Mouse (Mus musculus) adrenal gland, postnatal 10 days (tissue): Measurements from ENCODE around the gene Rerg. TPM values are rescaled to one million over a fixed set of nuclear protein-coding genes. Genes with fewer than 3 reads are reported as not detected.
A peak's percentile ranks its signal among the peaks of the same experiment; 100 is the strongest.

Experiments used
- DNase-seq: peaks from one replicate; pipeline ENCODE4 v3.0.0; 2021; ENCODE audit warnings: mixed read lengths
- long read RNA-seq, 2 experiments: library from polyadenylated mRNA; stranded (forward); transcript quantifications; one replicate each; pipeline ENCODE4 v2.0.0; 2021
- total RNA-seq, 2 experiments: library from RNA; stranded (reverse); gene quantifications; 2 replicates each; pipeline ENCODE4 v1.2.3; 2021

Gene Rerg
- total RNA-seq = 10 to 100 TPM; 81.0 to 82.3 TPM
- long read RNA-seq, experiment 1, transcript Rerg-202 (5 exons, 2,262 nt) = major isoform, 152 of 169 reads
- long read RNA-seq, experiment 1, partial matches to known transcripts = 0 of 169 reads
- long read RNA-seq, experiment 1, other reads (novel, unspliced or antisense) = 11 of 169 reads
- long read RNA-seq, experiment 2, transcript Rerg-202 (5 exons, 2,262 nt) = major isoform, 65 of 76 reads
- long read RNA-seq, experiment 2, partial matches to known transcripts = 0 of 76 reads
- long read RNA-seq, experiment 2, other reads (novel, unspliced or antisense) = 10 of 76 reads

GRCm38 (mm10) chr6:137170226-137170625, at the start of gene Rerg:
Gene Rerg (minus strand): TSS chr6:137170497.
- DNase-seq = no peak

- DNase-seq = no peak
Observed at GRCm38 (mm10) chr6:137217841-137218463, 47.7 kb upstream of the Rerg start.

GRCm38 (mm10) chr6:137211441-137211840, 41.1 kb upstream of the Rerg start:
- no peak for DNase-seq

- DNase-seq = no peak
Observed at GRCm38 (mm10) chr6:137210991-137211390, 40.7 kb upstream of the Rerg start.

- peak; percentile 38 for DNase-seq
Observed at GRCm38 (mm10) chr6:137209992-137210391, 39.7 kb upstream of the Rerg start.

- no peak for DNase-seq
Observed at GRCm38 (mm10) chr6:137207126-137207525, 36.8 kb upstream of the Rerg start.

- DNase-seq = no peak
Observed at GRCm38 (mm10) chr6:137205662-137206400, 35.5 kb upstream of the Rerg start.

- no peak for DNase-seq
Observed at GRCm38 (mm10) chr6:137202661-137203060, 32.4 kb upstream of the Rerg start.

- no peak for DNase-seq
Observed at GRCm38 (mm10) chr6:137201578-137201977, 31.3 kb upstream of the Rerg start.

- no peak for DNase-seq
Observed at GRCm38 (mm10) chr6:137201166-137201565, 30.9 kb upstream of the Rerg start.

GRCm38 (mm10) chr6:137192063-137192462, 21.8 kb upstream of the Rerg start:
- peak; percentile 52 for DNase-seq

- no peak for DNase-seq
Observed at GRCm38 (mm10) chr6:137191026-137191425, 20.7 kb upstream of the Rerg start.

GRCm38 (mm10) chr6:137190577-137190976, 20.3 kb upstream of the Rerg start:
- no peak for DNase-seq

- no peak for DNase-seq
Observed at GRCm38 (mm10) chr6:137188375-137188926, 18.2 kb upstream of the Rerg start.

- DNase-seq = no peak
Observed at GRCm38 (mm10) chr6:137187426-137187825, 17.1 kb upstream of the Rerg start.

- DNase-seq = no peak
Observed at GRCm38 (mm10) chr6:137180636-137181035, 10.3 kb upstream of the Rerg start.

GRCm38 (mm10) chr6:137180115-137180514, 9.8 kb upstream of the Rerg start:
- no peak for DNase-seq

GRCm38 (mm10) chr6:137179026-137179425, 8.7 kb upstream of the Rerg start:
- no peak for DNase-seq

GRCm38 (mm10) chr6:137170646-137171045, 349 bp upstream of the Rerg start:
- DNase-seq = no peak

GRCm38 (mm10) chr6:137169171-137169968, 927 bp downstream of the Rerg start:
- DNase-seq = peak; percentile 98

- DNase-seq = no peak
Observed at GRCm38 (mm10) chr6:137166843-137167242, 3.5 kb downstream of the Rerg start.

- DNase-seq = no peak
Observed at GRCm38 (mm10) chr6:137163571-137163970, 6.7 kb downstream of the Rerg start.
